Mouse (Mus musculus) heart, postnatal 14 days (tissue): ENCODE data around the gene Rpl22l1. TPM values are rescaled to one million over a fixed set of nuclear protein-coding genes. Genes with fewer than 3 reads are reported as not detected.
"Not testable (repeated sequence)": the region's sequence is repeated elsewhere in the genome, so short reads cannot be mapped to it uniquely, and the experiment has no call there.

Experiments
- DNase-seq, 2 experiments: peaks; one replicate each; pipeline ENCODE4 v3.0.0; 2021 to 2022
- intact Hi-C: fragments of 180-260 bp; cut with DNase I; formaldehyde crosslinking; loops from one replicate; pipeline ENCODE4 v1.15.1; 2025
- total RNA-seq, 2 experiments: library from RNA; stranded (reverse); gene quantifications; 2 replicates each; pipeline ENCODE4 v1.2.3; 2021

Gene Rpl22l1
- total RNA-seq, 2 experiments from 2014 or later = 106 to 110 TPM

DNA sequence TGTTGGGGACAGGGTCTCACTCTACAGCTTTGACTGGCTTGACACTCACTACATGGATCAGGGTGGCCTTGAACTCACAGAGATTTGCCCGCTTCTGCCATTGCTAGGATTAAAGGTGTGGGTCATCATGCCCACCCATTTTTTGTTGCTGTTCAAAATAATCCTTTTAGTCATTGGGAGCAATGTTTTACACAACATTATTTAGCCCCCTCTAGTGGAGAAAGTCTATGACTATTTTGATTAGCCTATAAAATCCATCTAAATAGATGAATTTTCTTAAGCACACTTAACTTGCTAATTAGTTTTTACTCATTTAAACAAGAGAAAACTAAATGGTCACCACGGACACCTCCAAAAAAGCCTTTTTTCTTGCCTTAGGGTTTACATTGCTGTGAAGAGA lies 22.4 kb downstream of the Rpl22l1 start:
- DNase-seq = no peak
- intact Hi-C loops = no loop called here

GRCm38 (mm10) chr3:28829454-28829853 lies 24.2 kb downstream of the Rpl22l1 start:
- intact Hi-C loops = no loop called here
- no peak for DNase-seq

- intact Hi-C loops = no loop called here
- no peak for DNase-seq
These were observed 31.6 kb downstream of the Rpl22l1 start for GRCm38 (mm10) chr3:28836796-28837371.

DNA sequence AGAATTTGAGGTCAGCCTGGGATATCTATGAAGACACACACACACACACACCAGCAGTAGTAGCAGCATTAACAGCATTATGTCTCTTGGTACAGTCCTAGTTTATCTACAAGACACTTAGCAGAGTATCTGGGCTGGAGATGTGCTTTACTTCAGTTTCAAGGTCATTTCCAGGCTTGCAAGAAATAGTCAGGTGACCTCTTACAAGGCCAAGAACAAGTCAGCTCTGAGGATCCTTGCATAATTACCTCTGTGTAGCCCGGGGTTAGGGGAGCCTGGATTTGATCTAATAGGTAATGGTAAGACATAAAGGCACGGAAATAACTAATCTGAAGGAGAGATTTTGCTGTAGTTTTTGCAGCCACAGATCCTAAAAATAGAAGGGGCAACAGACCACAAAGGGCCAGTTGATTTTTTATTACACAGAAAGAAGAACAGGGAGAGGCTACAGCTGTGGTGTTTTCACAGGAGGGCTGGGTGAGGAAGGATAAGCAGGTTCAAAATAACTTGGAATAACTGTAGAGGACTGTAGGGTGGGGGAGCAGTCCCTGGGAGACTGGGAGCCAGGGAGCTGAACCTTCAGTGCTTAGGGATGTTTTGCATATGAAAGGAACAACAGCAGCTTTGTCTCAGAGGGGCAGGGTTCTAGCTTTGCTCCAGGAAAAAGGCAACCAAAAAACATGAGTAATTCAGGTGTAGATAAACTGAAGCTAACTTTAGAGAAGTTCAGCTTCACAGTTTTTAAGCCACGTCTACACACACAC lies 36.8 kb downstream of the Rpl22l1 start:
- intact Hi-C loops = no loop called here
- DNase-seq = no peak

DNA sequence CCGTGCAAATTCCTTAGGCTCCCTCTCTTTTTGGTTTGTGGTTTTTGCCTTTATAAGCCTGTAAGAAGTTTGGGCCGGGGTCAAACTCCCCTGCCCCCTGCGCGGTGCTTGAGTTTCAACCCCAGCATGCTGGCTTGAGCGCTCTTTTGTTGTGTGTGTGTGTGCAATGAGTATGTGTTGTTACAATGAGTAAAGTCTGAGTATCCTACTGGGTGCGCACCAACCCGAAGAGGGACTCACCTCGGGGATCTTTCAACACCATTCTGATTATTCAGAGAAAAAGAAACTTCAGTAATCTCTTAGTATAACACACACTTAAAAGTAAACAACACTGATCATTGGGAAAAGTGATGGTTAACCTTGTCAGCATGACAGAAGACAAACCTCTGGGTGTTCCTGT lies 38.0 kb downstream of the Rpl22l1 start:
- no peak for DNase-seq
- intact Hi-C loops = no loop called here

- intact Hi-C loops = no loop called here
- DNase-seq = no peak
These were observed 41.9 kb downstream of the Rpl22l1 start for GRCm38 (mm10) chr3:28847115-28847514.

GRCm38 (mm10) chr3:28852174-28852573 lies 46.9 kb downstream of the Rpl22l1 start:
- intact Hi-C loops, DNase-seq: not testable (repeated sequence)

Other genes starting within 250 kb of the Rpl22l1 start
- under 1 TPM in 1 of 2 experiments, not detected in 1; 0.07 TPM for gene Slc2a2, start 107.5 kb upstream of the Rpl22l1 start, total RNA-seq
- gene Eif5a2, start 24.2 kb upstream of the Rpl22l1 start, total RNA-seq = 1 to 10 TPM; 2.0 to 2.2 TPM
- gene Gm1527, start 87.2 kb downstream of the Rpl22l1 start, total RNA-seq = not detected